Mouse (Mus musculus) frontal cortex, postnatal 10 days (tissue): ENCODE measurements around the gene Npb.
"Not testable (repeated sequence)": the region's sequence is repeated elsewhere in the genome, so short reads cannot be mapped to it uniquely, and the experiment has no call there.

Experiments
- DNase-seq, 2 experiments: peaks; one replicate each; pipeline ENCODE4 v3.0.0; 2022; ENCODE audit warnings: low spot score in 2 of 2, mixed read lengths in 1 of 2

Npb gene

GRCm38 (mm10) chr11:120579316-120580107 is 28.8 kb upstream of the Npb start:
- peak in 1 of 2 experiments; percentile 68 for DNase-seq

- no peak for DNase-seq
These were observed 28.1 kb upstream of the Npb start for GRCm38 (mm10) chr11:120580190-120580589.

GRCm38 (mm10) chr11:120580871-120581331 is 27.4 kb upstream of the Npb start:
- peak in 1 of 2 experiments; percentile 44 for DNase-seq

GRCm38 (mm10) chr11:120581490-120582267 is 26.6 kb upstream of the Npb start, which contains the start of gene Arhgdia:
Gene Arhgdia (minus strand): TSS chr11:120581624.
- DNase-seq: peak; percentile 83 to 90

- no peak for DNase-seq
These were observed 25.9 kb upstream of the Npb start for GRCm38 (mm10) chr11:120582268-120582981.

GRCm38 (mm10) chr11:120582982-120583293 is 25.3 kb upstream of the Npb start:
- DNase-seq: not testable (repeated sequence)

GRCm38 (mm10) chr11:120583937-120584336 is 24.3 kb upstream of the Npb start:
- DNase-seq: no peak

GRCm38 (mm10) chr11:120588531-120588930 is 19.7 kb upstream of the Npb start:
- DNase-seq: no peak

- no peak for DNase-seq
These were observed 10.7 kb upstream of the Npb start for GRCm38 (mm10) chr11:120597240-120598235.

- peak; percentile 85 to 91 for DNase-seq
These were observed 9.8 kb upstream of the Npb start, which contains the start of the genes Alyref and Anapc11 for GRCm38 (mm10) chr11:120598283-120598989. Gene Alyref (minus strand): TSS chr11:120598365. Gene Anapc11 (plus strand): TSS chr11:120598421.

GRCm38 (mm10) chr11:120598990-120599549 is 9.2 kb upstream of the Npb start:
- no peak for DNase-seq

GRCm38 (mm10) chr11:120600716-120601115 is 7.6 kb upstream of the Npb start:
- DNase-seq: no peak

GRCm38 (mm10) chr11:120603545-120603944 is 4.7 kb upstream of the Npb start:
- no peak for DNase-seq

- no peak for DNase-seq
These were observed 2.6 kb upstream of the Npb start for GRCm38 (mm10) chr11:120605667-120606066.

- DNase-seq: no peak
These were observed 1.5 kb upstream of the Npb start for GRCm38 (mm10) chr11:120606764-120607163.

- DNase-seq: no peak
These were observed 973 bp downstream of the Npb start for GRCm38 (mm10) chr11:120609250-120609649.

GRCm38 (mm10) chr11:120610477-120611046 is 2.3 kb downstream of the Npb start:
- no peak for DNase-seq

GRCm38 (mm10) chr11:120612763-120613162 is 4.5 kb downstream of the Npb start:
- peak in 1 of 2 experiments; percentile 64 for DNase-seq

GRCm38 (mm10) chr11:120613481-120613972 is 5.2 kb downstream of the Npb start:
- DNase-seq: no peak
